Mouse (Mus musculus) heart, adult 2 months (tissue): ENCODE measurements around the gene Vamp4. TPM values are rescaled to one million over a fixed set of nuclear protein-coding genes. Genes with fewer than 3 reads are reported as not detected.
A peak's percentile ranks its signal among the peaks of the same experiment; 100 is the strongest.
"Not testable (repeated sequence)": the region's sequence is repeated elsewhere in the genome, so short reads cannot be mapped to it uniquely, and the experiment has no call there.

Source experiments
- DNase-seq, 2 experiments: peaks; one replicate each; pipeline ENCODE4 v3.0.0; 2021
- H3K27ac ChIP-seq: fragments of 200-600 bp; 2 replicates; pipeline ENCODE4 v1.8.1; 2022
- H3K27me3 ChIP-seq: fragments of 200-500 bp; 2 replicates; pipeline ENCODE4 v1.6.1; 2012; ENCODE audit warnings: mild to moderate bottlenecking, low read length, inconsistent platforms, mixed read lengths; ENCODE audit not compliant: control insufficient read depth, insufficient read depth
- H3K36me3 ChIP-seq: fragments of 200-500 bp; 2 replicates; pipeline ENCODE4 v1.6.1; 2012; ENCODE audit warnings: low read length, inconsistent platforms; ENCODE audit not compliant: control insufficient read depth, insufficient read depth
- H3K4me1 ChIP-seq: fragments of 200-500 bp; 2 replicates; pipeline ENCODE4 v1.6.1; 2011; ENCODE audit warnings: low read length; ENCODE audit not compliant: control insufficient read depth, insufficient read depth
- H3K4me3 ChIP-seq: fragments of 200-600 bp; 2 replicates; pipeline ENCODE4 v1.8.1; 2022
- H3K79me2 ChIP-seq: fragments of 200-500 bp; replicated peaks from 2 replicates; pipeline ENCODE4 v1.6.1; 2012; ENCODE audit warnings: mild to moderate bottlenecking, inconsistent platforms, low read length, moderate library complexity, mixed read lengths; ENCODE audit not compliant: control insufficient read depth, insufficient read depth
- H3K9ac ChIP-seq: fragments of 200-500 bp; 2 replicates; pipeline ENCODE4 v1.6.1; 2012; ENCODE audit warnings: low read depth, mild to moderate bottlenecking, control low read depth, inconsistent platforms, low read length, mixed read lengths
- CTCF ChIP-seq: fragments of 200-600 bp; IDR thresholded peaks from 2 replicates; pipeline ENCODE4 v1.8.1; 2022; ENCODE audit warnings: antibody characterized with exemption, mild to moderate bottlenecking, moderate library complexity
- EP300 ChIP-seq: fragments of 200-500 bp; IDR thresholded peaks from 2 replicates; pipeline ENCODE4 v1.6.1; 2011; ENCODE audit warnings: low read depth, low read length, control low read depth; ENCODE audit not compliant: insufficient read depth
- POLR2A ChIP-seq: fragments of 200-500 bp; IDR thresholded peaks from 2 replicates; pipeline ENCODE4 v1.6.1; 2011; ENCODE audit warnings: mild to moderate bottlenecking, low read depth, low read length, control low read depth; ENCODE audit not compliant: insufficient read depth
- WGBS: fragments of 180-500 bp; shearing (Covaris S2); methylation state at CpG from one replicate; pipeline ENCODE4 v1.1.7; 2018; 5-methylcytosine and 5-hydroxymethylcytosine counted together
- intact Hi-C: fragments of 180-260 bp; cut with DNase I; formaldehyde crosslinking; loops from one replicate; pipeline ENCODE4 v1.15.1; 2025
- polyA plus RNA-seq: library from polyadenylated mRNA; depleted of rRNA; stranded (reverse); fragments of >200 nt; gene quantifications from 2 replicates; pipeline ENCODE4 v1.2.3, GENCODE M21; 2012
- total RNA-seq, 2 experiments: library from RNA; stranded (reverse); gene quantifications; 2 replicates each; pipeline ENCODE4 v1.2.3; 2021

Vamp4 gene
- total and polyA plus RNA-seq, 3 experiments: 6.8 to 23.1 (median 22.5) TPM

DNA sequence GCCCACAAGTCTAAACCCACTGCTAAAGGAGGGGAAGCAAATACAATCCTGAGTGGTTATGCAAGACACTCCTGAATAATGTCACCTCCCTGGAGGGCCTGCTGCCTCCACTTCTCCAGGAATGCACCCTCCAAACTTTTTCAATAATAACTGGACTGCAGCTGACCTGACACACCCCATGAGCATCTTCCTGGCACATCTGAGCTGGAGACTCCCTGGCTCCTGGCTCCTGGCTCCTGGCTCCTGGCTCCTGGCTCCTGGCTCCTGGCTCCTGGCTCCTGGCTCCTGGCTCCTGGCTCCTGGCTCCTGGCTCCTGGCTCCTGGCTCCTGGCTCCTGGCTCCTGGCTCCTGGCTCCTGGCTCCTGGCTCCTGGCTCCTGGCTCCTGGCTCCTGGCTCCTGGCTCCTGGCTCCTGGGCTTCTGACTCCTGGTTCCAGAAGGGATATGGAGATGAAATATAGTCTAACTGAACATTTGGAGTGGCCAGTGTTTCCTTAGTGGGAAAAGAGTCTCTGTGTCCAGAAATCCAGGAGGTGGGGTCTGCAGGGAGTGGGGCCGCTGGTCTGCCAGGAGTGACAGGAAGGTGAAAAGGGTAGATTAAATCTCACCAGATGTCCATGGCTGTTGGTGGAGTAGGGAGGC is 65.1 kb downstream of the Vamp4 start:
- H3K79me2 ChIP-seq, H3K9ac ChIP-seq, H3K36me3 ChIP-seq, H3K4me3 ChIP-seq, H3K27me3 ChIP-seq, intact Hi-C loops: not testable (repeated sequence)
- peak; percentile 60 to 72 for DNase-seq
- 0 out of 2 replicates have a peak, but pooled peaks have one; percentile 58 for TF ChIP-seq EP300
- H3K27ac ChIP-seq: peak overlapping the region; percentile 62
- peaks cover 10% of the 10 kb centered on the region for H3K4me1 ChIP-seq
- WGBS: 22% methylated on average over 1 of the region's 1 CpGs

DNA sequence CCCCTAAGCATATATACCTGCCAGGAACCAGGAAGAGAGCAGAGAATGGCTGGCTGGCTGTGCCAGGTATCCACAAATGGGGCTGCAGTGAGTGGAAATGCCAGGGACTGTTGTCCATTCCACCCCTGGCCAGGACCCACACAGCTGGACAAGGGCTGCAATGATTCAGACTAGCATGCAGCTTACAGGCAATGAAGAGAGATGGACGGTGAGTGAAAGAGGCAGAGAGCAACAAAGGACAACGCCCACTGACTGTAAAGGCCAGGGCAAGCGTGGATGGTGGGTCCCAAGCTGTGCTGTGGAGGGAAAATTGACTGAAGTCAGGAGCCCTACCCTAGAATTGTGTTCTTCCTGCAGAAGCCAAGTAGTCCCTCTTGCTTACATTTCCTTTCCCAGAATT is 66.2 kb downstream of the Vamp4 start:
- Histone ChIP-seq H3K9ac (no peak overlapping the region), H3K27me3 (no peaks in the 10 kb centered on the region), H3K4me3 (no peak overlapping the region), H3K79me2 (no peaks in the 10 kb centered on the region), H3K27ac (peak overlapping the region; percentile 62; the same call in 1 of the 2 replicates), H3K4me1 (peaks cover 10% of the 10 kb centered on the region), H3K36me3 (no peaks in the 10 kb centered on the region)
- DNase-seq: no peak
- 72% methylated on average over 3 of the region's 3 CpGs for WGBS
- TF ChIP-seq EP300 (no peak), CTCF (no peak), POLR2A (no peak)
- intact Hi-C loops: no loop called here

DNA sequence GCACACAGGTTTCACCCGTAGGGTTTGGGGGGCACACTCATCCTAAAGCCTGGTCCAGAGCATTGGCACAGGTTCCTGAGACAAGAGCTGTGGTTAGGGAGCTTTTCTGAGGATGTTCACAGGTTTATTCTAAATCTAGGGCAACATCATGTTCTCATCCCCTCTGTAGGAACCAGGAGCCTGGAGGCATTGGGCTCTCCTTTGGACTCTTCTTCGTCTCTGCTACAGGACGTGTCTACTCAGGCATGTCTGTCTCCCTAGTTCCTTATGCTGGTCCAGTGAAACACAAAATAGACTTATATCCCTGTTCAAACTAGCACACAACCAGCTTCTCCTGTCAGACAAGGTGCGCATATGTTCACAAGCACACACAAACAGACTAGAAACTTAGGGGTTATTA is 68.2 kb downstream of the Vamp4 start:
- peaks cover 10% of the 10 kb centered on the region for H3K4me1 ChIP-seq
- no peak for TF ChIP-seq POLR2A
- no peak for TF ChIP-seq EP300
- TF ChIP-seq CTCF: no peak
- H3K36me3 ChIP-seq: no peaks in the 10 kb centered on the region
- H3K79me2 ChIP-seq: no peaks in the 10 kb centered on the region
- H3K27ac ChIP-seq: no peak overlapping the region
- intact Hi-C loops: no loop called here
- no peak for DNase-seq
- H3K4me3 ChIP-seq: no peak overlapping the region
- H3K9ac ChIP-seq: no peak overlapping the region
- WGBS: 83% methylated on average over 4 of the region's 4 CpGs
- H3K27me3 ChIP-seq: no peaks in the 10 kb centered on the region

DNA sequence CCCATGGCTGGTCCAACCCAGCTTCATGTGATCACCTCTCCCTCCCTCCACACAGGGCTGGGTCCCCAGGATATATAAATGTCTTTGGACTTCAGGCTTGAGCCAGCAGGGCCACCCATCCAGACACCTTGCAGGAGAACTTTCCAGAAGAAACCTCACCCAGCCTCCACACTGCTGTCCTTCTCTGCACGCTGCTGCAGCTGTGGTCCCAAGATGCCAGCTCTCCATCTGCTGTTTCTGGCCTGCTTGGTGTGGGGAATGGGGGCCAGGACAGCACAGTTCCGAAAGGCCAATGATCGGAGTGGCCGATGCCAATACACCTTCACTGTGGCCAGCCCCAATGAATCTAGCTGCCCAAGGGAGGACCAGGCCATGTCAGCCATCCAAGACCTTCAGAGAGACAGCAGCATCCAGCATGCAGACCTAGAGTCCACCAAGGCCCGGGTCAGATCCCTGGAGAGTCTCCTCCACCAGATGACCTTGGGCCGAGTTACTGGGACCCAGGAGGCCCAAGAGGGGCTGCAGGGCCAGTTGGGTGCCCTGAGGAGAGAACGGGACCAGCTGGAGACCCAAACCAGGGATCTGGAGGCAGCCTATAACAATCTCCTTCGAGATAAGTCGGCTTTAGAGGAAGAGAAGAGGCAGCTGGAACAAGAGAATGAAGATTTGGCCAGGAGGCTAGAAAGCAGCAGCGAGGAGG is 68.9 kb downstream of the Vamp4 start, which contains the start of gene Myoc:
TSS of gene Myoc (plus strand) at position 105 of the 700 bp plus-strand sequence.
- Histone ChIP-seq H3K4me1 (peaks cover 13% of the 10 kb centered on the region), H3K36me3 (no peaks in the 10 kb centered on the region), H3K79me2 (no peaks in the 10 kb centered on the region), H3K4me3 (no peak within 1 kb of the TSS), H3K9ac (no peak within 1 kb of the TSS), H3K27ac (no peak within 1 kb of the TSS; the same call in 1 of the 2 replicates), H3K27me3 (no peaks in the 10 kb centered on the region)
- peak; percentile 45 to 47 for DNase-seq
- no peak for TF ChIP-seq CTCF
- no peak for TF ChIP-seq POLR2A
- no peak for TF ChIP-seq EP300
- 72% methylated on average over 10 of the region's 10 CpGs for WGBS
- intact Hi-C loops: no loop called here

DNA sequence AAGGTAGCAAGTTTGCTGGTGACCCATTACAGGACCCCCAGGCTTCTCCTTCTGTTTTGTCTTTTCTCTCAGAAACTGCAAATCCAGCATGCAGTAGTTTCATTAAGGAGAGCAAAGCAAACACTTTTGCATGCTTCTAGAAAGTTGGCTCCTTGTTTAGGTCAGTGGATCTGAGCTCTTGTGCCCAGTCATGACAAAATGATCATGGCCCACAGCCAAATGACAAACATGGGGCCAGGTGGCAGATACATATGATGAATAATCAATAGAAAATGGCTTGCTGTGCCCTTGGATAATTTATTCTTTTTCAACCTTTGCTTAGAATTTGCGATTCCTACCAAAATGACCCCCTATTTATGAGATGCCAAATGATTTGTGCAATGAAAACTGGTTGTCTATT is 69.5 kb downstream of the Vamp4 start:
- 88% methylated on average over 1 of the region's 1 CpGs for WGBS
- H3K4me1 ChIP-seq: peaks cover 13% of the 10 kb centered on the region
- H3K27ac ChIP-seq: no peak overlapping the region; the same call in 1 of the 2 replicates
- no peaks in the 10 kb centered on the region for H3K79me2 ChIP-seq
- no peak for TF ChIP-seq CTCF
- TF ChIP-seq EP300: no peak
- TF ChIP-seq POLR2A: no peak
- intact Hi-C loops: no loop called here
- DNase-seq: no peak
- H3K4me3 ChIP-seq: no peak overlapping the region
- H3K36me3 ChIP-seq: no peaks in the 10 kb centered on the region
- H3K9ac ChIP-seq: no peak overlapping the region
- H3K27me3 ChIP-seq: no peaks in the 10 kb centered on the region

DNA sequence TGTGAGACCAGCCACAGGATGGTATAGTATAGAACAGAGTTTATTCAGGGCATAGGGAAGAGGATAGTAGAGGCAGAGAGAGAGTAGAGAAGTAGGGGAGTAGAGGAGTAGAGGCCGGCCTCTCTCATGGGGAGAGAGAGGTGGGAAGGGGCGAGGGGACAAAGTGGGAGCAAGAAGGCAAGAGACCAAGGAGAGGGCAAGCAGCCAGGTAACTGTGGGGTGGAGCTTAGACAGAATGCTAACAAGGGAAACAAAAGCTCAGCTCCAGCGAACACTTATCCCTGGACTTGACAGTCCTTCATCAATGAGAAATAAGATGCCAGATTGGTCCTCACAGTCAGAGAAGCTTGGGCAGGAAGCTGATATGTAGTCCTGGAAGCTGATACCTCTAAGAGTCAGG is 72.3 kb downstream of the Vamp4 start:
- TF ChIP-seq EP300 (no peak), CTCF (no peak), POLR2A (no peak)
- Histone ChIP-seq H3K4me1 (peaks cover 3% of the 10 kb centered on the region), H3K79me2 (no peaks in the 10 kb centered on the region), H3K4me3 (no peak overlapping the region), H3K36me3 (no peaks in the 10 kb centered on the region), H3K27me3 (no peaks in the 10 kb centered on the region), H3K9ac (no peak overlapping the region), H3K27ac (no peak overlapping the region)
- no peak for DNase-seq
- WGBS: 81% methylated on average over 3 of the region's 3 CpGs
- intact Hi-C loops: no loop called here
